Mouse (Mus musculus) midbrain, embryonic 14.5 days (tissue): ENCODE measurements at regions not wholly inside any gene's neighbourhood (a gene's known extent, or its start where the extent isn't known, plus 50 kb on each side); places are given as distances from the start of the nearest gene placed in this dataset.
"Not testable (repeated sequence)": the region's sequence is repeated elsewhere in the genome, so short reads cannot be mapped to it uniquely, and the experiment has no call there.

Experiments
- ATAC-seq: fragments of 200-750 bp; cut with Nextera tagmentation; 2 replicates; pipeline ENCODE4 v1.8.0; 2017; ENCODE audit warnings: moderate number of reproducible peaks, moderate library complexity; ENCODE audit not compliant: low FRiP score, low TSS enrichment
- DNase-seq: peaks from one replicate; pipeline ENCODE4 v3.0.0-alpha.2; 2015
- H3K27ac ChIP-seq: fragments of 300-500 bp; sonication (generic); replicated peaks from 2 replicates; pipeline ENCODE4 v1.5.1; 2014; ENCODE audit warnings: mild to moderate bottlenecking, low read depth, low read length, moderate library complexity
- H3K27me3 ChIP-seq: fragments of 300-500 bp; sonication (generic); 2 replicates; pipeline ENCODE4 v1.6.1; 2014; ENCODE audit warnings: low read length, control low read depth, mixed read lengths; ENCODE audit not compliant: control insufficient read depth, insufficient read depth
- H3K36me3 ChIP-seq: fragments of 300-500 bp; sonication (generic); 2 replicates; pipeline ENCODE4 v1.6.1; 2014; ENCODE audit warnings: low read length, control low read depth; ENCODE audit not compliant: control insufficient read depth, insufficient read depth
- H3K4me1 ChIP-seq: fragments of 300-500 bp; sonication (generic); 2 replicates; pipeline ENCODE4 v1.6.1; 2014; ENCODE audit warnings: mild to moderate bottlenecking, antibody characterized with exemption, low read length, control low read depth; ENCODE audit not compliant: control insufficient read depth, insufficient read depth
- H3K4me2 ChIP-seq: fragments of 300-500 bp; sonication (generic); 2 replicates; pipeline ENCODE4 v1.6.1; 2014; ENCODE audit warnings: mild to moderate bottlenecking, low read length, moderate library complexity
- H3K4me3 ChIP-seq: fragments of 300-500 bp; sonication (generic); replicated peaks from 2 replicates; pipeline ENCODE4 v1.5.1; 2014; ENCODE audit warnings: low read depth, low read length
- H3K9ac ChIP-seq: fragments of 300-500 bp; sonication (generic); replicated peaks from 2 replicates; pipeline ENCODE4 v1.6.1; 2014; ENCODE audit warnings: mild to moderate bottlenecking, low read length, moderate library complexity
- H3K9me3 ChIP-seq: fragments of 300-500 bp; sonication (generic); 2 replicates; pipeline ENCODE4 v1.6.1; 2016; ENCODE audit warnings: low read length, control low read depth, mixed read lengths; ENCODE audit not compliant: control insufficient read depth
- whole genome bisulfite sequencing: fragments of 180-500 bp; shearing (Covaris S2); extraction: QIAGEN DNeasy Blood & Tissue Kit; methylation state at CpG from one replicate; pipeline ENCODE4 v1.1.7; 2014; 5-methylcytosine and 5-hydroxymethylcytosine counted together

DNA sequence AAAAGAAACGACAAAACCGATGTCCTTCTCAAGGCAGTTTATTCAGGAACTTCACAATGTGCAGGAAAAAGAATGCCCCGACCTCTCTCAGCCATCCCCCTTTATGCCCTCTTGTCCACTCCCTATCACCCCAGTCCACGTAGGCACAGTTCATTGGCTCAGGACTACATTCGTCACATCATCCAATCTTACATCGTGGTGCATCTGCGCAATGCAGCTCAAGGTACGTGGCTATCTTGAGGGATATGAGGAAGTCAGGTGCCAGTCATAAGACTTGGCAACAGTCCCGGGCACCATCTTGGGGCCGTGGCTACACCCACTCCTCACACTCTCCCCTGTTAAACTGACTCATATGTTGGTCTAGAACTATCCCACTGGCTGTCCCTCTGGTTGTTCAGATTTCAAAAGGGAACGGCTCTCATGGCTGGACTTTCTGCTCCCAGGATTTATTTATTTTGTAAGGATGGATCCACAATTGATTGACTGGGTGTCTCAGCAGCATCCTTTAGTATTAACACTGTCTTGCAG lies 87.4 kb upstream of the Olfr1402 start:
- WGBS: 94% methylated on average over 11 of the region's 11 CpGs

DNA sequence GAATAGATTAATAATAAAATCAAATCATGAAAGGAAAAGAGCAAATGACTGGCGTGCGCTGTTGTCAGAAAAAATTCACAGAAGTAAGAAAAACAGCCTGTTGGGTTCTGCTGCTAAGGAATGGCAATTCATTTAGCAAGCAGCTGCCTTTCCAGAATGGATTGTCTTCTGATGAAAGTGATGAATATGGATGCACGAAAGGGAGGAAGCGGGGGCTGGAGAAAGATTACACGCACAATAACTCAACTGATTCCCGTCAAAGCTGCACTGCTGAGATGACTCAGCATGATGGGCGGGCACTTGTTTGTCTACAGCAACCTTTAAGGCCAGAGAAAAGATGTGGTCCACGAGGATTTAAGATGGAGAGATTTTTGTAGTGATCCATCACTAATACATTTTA lies 85.4 kb upstream of the Olfr1402 start:
- Histone ChIP-seq H3K9ac (no peak overlapping the region), H3K4me1 (no peaks in the 10 kb centered on the region), H3K27me3 (no peaks in the 10 kb centered on the region), H3K9me3 (no peaks in the 10 kb centered on the region), H3K27ac (0 out of 2 replicates have a peak overlapping the region, but pooled peaks have one; percentile 13), H3K4me2 (no peak overlapping the region), H3K36me3 (no peaks in the 10 kb centered on the region), H3K4me3 (no peak overlapping the region)
- peak; percentile 56 for DNase-seq
- ATAC-seq: no peak
- WGBS: 26% methylated on average over 8 of the region's 8 CpGs

More for the DNA sequence above, 87.4 kb upstream of the Olfr1402 start:
- H3K4me1 ChIP-seq, H3K36me3 ChIP-seq, H3K4me2 ChIP-seq, ATAC-seq, H3K9me3 ChIP-seq, H3K27ac ChIP-seq, H3K4me3 ChIP-seq, DNase-seq, H3K9ac ChIP-seq, H3K27me3 ChIP-seq: not testable (repeated sequence)

- ATAC-seq: no peak
- Histone ChIP-seq H3K27me3 (no peaks in the 10 kb centered on the region), H3K4me3 (no peak overlapping the region), H3K9ac (no peak overlapping the region), H3K4me1 (no peaks in the 10 kb centered on the region), H3K9me3 (no peaks in the 10 kb centered on the region), H3K27ac (no peak overlapping the region), H3K36me3 (no peaks in the 10 kb centered on the region), H3K4me2 (no peak overlapping the region)
- 80% methylated on average over 4 of the region's 4 CpGs for WGBS
- no peak for DNase-seq
These were observed 70.1 kb upstream of the Olfr1402 start for GRCm38 (mm10) chr3:97491904-97492303.

DNA sequence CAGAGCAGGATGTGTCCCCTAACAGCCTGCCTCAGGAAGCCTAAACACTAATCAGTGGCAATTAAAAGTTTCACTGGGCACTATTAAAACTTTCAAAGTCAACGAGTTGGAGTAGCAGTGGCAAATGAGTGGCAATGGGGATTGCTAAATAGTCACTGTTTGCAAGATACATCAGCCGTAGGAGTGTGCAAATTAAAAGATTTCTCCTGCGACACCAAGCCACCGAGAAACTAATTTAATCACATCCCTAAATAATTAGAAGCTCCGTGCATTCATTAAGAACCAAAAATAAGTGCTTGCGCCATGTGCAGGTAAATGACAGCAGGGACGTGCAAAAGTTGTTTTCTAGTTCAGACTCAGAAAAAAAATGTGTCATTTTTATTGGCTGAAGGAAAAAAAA lies 69.4 kb upstream of the Olfr1402 start:
- Histone ChIP-seq H3K4me3 (no peak overlapping the region), H3K36me3 (no peaks in the 10 kb centered on the region), H3K27me3 (no peaks in the 10 kb centered on the region), H3K27ac (no peak overlapping the region), H3K9me3 (no peaks in the 10 kb centered on the region), H3K9ac (no peak overlapping the region), H3K4me2 (no peak overlapping the region), H3K4me1 (no peaks in the 10 kb centered on the region)
- 81% methylated on average over 7 of the region's 7 CpGs for WGBS
- ATAC-seq (no peak), DNase-seq (no peak)

DNA sequence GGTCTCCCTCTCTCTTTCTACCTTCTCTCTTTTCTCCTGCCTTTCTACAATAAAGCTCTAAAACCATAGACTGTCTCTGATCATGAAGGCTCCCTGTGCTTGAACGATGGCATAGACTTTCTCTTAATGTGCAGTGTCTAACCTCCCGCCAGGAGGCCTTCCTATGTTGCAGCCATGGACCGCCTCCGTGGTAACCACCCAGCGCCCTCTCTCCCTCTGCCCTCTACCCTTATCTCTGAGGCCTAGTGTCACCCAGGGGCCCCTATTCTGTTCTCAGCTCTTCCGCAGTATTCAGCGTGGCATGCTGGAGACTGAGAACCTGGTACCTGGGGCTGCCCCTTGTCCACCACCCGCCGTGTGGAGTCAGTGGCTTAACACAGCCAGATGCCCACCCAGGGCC lies 67.5 kb upstream of the Olfr1402 start:
- DNase-seq (no peak), ATAC-seq (no peak)
- H3K4me3 ChIP-seq: no peak overlapping the region
- no peak overlapping the region for H3K4me2 ChIP-seq
- no peak overlapping the region for H3K9ac ChIP-seq
- H3K9me3 ChIP-seq: no peaks in the 10 kb centered on the region
- H3K36me3 ChIP-seq: no peaks in the 10 kb centered on the region
- no peaks in the 10 kb centered on the region for H3K27me3 ChIP-seq
- H3K4me1 ChIP-seq: no peaks in the 10 kb centered on the region
- WGBS: 90% methylated on average over 9 of the region's 9 CpGs
- no peak overlapping the region for H3K27ac ChIP-seq
